Mouse (Mus musculus) embryonic facial prominence, embryonic 13.5 days (tissue): ENCODE measurements around the gene Prpf8. TPM values are rescaled to one million over a fixed set of nuclear protein-coding genes. Genes with fewer than 3 reads are reported as not detected.

ENCODE experiments used
- ATAC-seq: fragments of 200-750 bp; cut with Nextera tagmentation; 2 replicates; pipeline ENCODE4 v1.8.0; 2017; ENCODE audit warnings: low read depth; ENCODE audit not compliant: insufficient number of reproducible peaks, insufficient read depth, low FRiP score, low TSS enrichment
- H3K27ac ChIP-seq: fragments of 300-500 bp; sonication (generic); 2 replicates; pipeline ENCODE4 v1.5.1; 2015; ENCODE audit warnings: moderate library complexity, mild to moderate bottlenecking, inconsistent platforms
- H3K27me3 ChIP-seq: fragments of 300-500 bp; sonication (generic); 2 replicates; pipeline ENCODE4 v1.6.1; 2015; ENCODE audit warnings: mild to moderate bottlenecking, inconsistent platforms
- H3K36me3 ChIP-seq: fragments of 300-500 bp; sonication (generic); 2 replicates; pipeline ENCODE4 v1.6.1; 2015; ENCODE audit warnings: mild to moderate bottlenecking, inconsistent platforms
- H3K4me1 ChIP-seq: fragments of 300-500 bp; sonication (generic); 2 replicates; pipeline ENCODE4 v1.6.1; 2015; ENCODE audit warnings: inconsistent platforms
- H3K4me2 ChIP-seq: fragments of 300-500 bp; sonication (generic); 2 replicates; pipeline ENCODE4 v1.6.1; 2015; ENCODE audit warnings: moderate library complexity, mild to moderate bottlenecking, inconsistent platforms
- H3K4me3 ChIP-seq: fragments of 300-500 bp; sonication (generic); 2 replicates; pipeline ENCODE4 v1.5.1; 2015; ENCODE audit warnings: mild to moderate bottlenecking, inconsistent platforms
- H3K9ac ChIP-seq: fragments of 300-500 bp; sonication (generic); 2 replicates; pipeline ENCODE4 v1.6.1; 2015; ENCODE audit warnings: mild to moderate bottlenecking, inconsistent platforms
- H3K9me3 ChIP-seq: fragments of 300-500 bp; sonication (generic); 2 replicates; pipeline ENCODE4 v1.6.1; 2016; ENCODE audit warnings: inconsistent platforms
- WGBS: fragments of 180-500 bp; shearing (Covaris S2); methylation state at CpG from one replicate; pipeline ENCODE4 v1.1.7; 2015; ENCODE audit warnings: mixed read lengths; 5-methylcytosine and 5-hydroxymethylcytosine counted together
- polyA plus RNA-seq: library from polyadenylated mRNA; unstranded; fragments of >200 nt; fragmentation: Nextera tagmentation; extraction: Ambion mirVana; gene quantifications from 2 replicates; pipeline ENCODE4 v1.2.1, GENCODE M21; 2015

Prpf8 gene
- polyA plus RNA-seq = 62.5 and 63.1 TPM in 2 replicates

- Histone ChIP-seq H3K4me3 (peak within 1 kb of the TSS; percentile 98), H3K27me3 (no peaks in the 10 kb centered on the region), H3K9ac (peak within 1 kb of the TSS; percentile 99), H3K9me3 (no peaks in the 10 kb centered on the region), H3K36me3 (peaks cover 25% of the 10 kb centered on the region), H3K4me2 (peak within 1 kb of the TSS; percentile 94), H3K4me1 (peaks cover 15% of the 10 kb centered on the region), H3K27ac (peak within 1 kb of the TSS; percentile 75)
- ATAC-seq = peak; percentile 98
- WGBS = under 1% methylated on average over 52 of the region's 52 CpGs
These were observed at the start of gene Prpf8 for GRCm38 (mm10) chr11:75486601-75487285. Gene Prpf8 (plus strand): TSS chr11:75486816.

- Histone ChIP-seq H3K4me2 (no peak overlapping the region), H3K4me1 (no peaks in the 10 kb centered on the region), H3K36me3 (peaks cover 24% of the 10 kb centered on the region), H3K9ac (no peak overlapping the region), H3K4me3 (no peak overlapping the region), H3K9me3 (no peaks in the 10 kb centered on the region; the same call in 1 of the 2 replicates), H3K27me3 (no peaks in the 10 kb centered on the region), H3K27ac (no peak overlapping the region)
- 81% methylated on average over 13 of the region's 13 CpGs for WGBS
- ATAC-seq = no peak
These were observed 48.4 kb upstream of the Prpf8 start for GRCm38 (mm10) chr11:75438194-75438593.

- Histone ChIP-seq H3K9ac (no peak overlapping the region), H3K4me1 (no peaks in the 10 kb centered on the region), H3K4me3 (no peak overlapping the region), H3K36me3 (peaks cover 30% of the 10 kb centered on the region), H3K27me3 (no peaks in the 10 kb centered on the region), H3K4me2 (no peak overlapping the region), H3K9me3 (no peaks in the 10 kb centered on the region; the same call in 1 of the 2 replicates), H3K27ac (no peak overlapping the region)
- 92% methylated on average over 3 of the region's 3 CpGs for WGBS
- no peak for ATAC-seq
These were observed 47.8 kb upstream of the Prpf8 start for GRCm38 (mm10) chr11:75438804-75439203.

- no peak within 1 kb of the TSS for H3K9ac ChIP-seq
- ATAC-seq = no peak
- no peaks in the 10 kb centered on the region for H3K4me1 ChIP-seq
- peaks cover 36% of the 10 kb centered on the region for H3K36me3 ChIP-seq
- 88% methylated on average over 6 of the region's 6 CpGs for WGBS
- no peaks in the 10 kb centered on the region for H3K27me3 ChIP-seq
- H3K9me3 ChIP-seq = no peaks in the 10 kb centered on the region
- no peak within 1 kb of the TSS for H3K4me3 ChIP-seq
- no peak within 1 kb of the TSS for H3K27ac ChIP-seq
- H3K4me2 ChIP-seq = no peak within 1 kb of the TSS
These were observed 47.3 kb upstream of the Prpf8 start, which contains the start of gene Serpinf2 for GRCm38 (mm10) chr11:75439363-75439762. Gene Serpinf2 (minus strand): TSS chr11:75439591.

GRCm38 (mm10) chr11:75439951-75440350 is 46.7 kb upstream of the Prpf8 start:
- H3K9ac ChIP-seq = no peak overlapping the region
- no peak overlapping the region for H3K4me2 ChIP-seq
- no peaks in the 10 kb centered on the region for H3K4me1 ChIP-seq
- H3K9me3 ChIP-seq = no peaks in the 10 kb centered on the region
- 91% methylated on average over 3 of the region's 3 CpGs for WGBS
- no peak for ATAC-seq
- H3K27me3 ChIP-seq = no peaks in the 10 kb centered on the region
- H3K4me3 ChIP-seq = no peak overlapping the region
- no peak overlapping the region for H3K27ac ChIP-seq
- H3K36me3 ChIP-seq = peaks cover 41% of the 10 kb centered on the region

GRCm38 (mm10) chr11:75441034-75441433 is 45.6 kb upstream of the Prpf8 start:
- no peak overlapping the region for H3K4me3 ChIP-seq
- H3K4me1 ChIP-seq = no peaks in the 10 kb centered on the region
- H3K9ac ChIP-seq = no peak overlapping the region
- ATAC-seq = no peak
- no peaks in the 10 kb centered on the region for H3K27me3 ChIP-seq
- H3K9me3 ChIP-seq = no peaks in the 10 kb centered on the region
- no peak overlapping the region for H3K27ac ChIP-seq
- H3K4me2 ChIP-seq = no peak overlapping the region
- 81% methylated on average over 7 of the region's 7 CpGs for WGBS
- peaks cover 52% of the 10 kb centered on the region for H3K36me3 ChIP-seq

GRCm38 (mm10) chr11:75441601-75442000 is 45.0 kb upstream of the Prpf8 start:
- WGBS = 87% methylated on average over 16 of the region's 16 CpGs
- no peaks in the 10 kb centered on the region for H3K9me3 ChIP-seq
- H3K4me2 ChIP-seq = no peak overlapping the region
- H3K27ac ChIP-seq = no peak overlapping the region
- H3K4me3 ChIP-seq = no peak overlapping the region
- H3K4me1 ChIP-seq = no peaks in the 10 kb centered on the region
- ATAC-seq = no peak
- H3K9ac ChIP-seq = no peak overlapping the region
- H3K36me3 ChIP-seq = peaks cover 54% of the 10 kb centered on the region
- no peaks in the 10 kb centered on the region for H3K27me3 ChIP-seq

- no peak overlapping the region for H3K4me2 ChIP-seq
- no peak overlapping the region for H3K9ac ChIP-seq
- no peak for ATAC-seq
- peaks cover 74% of the 10 kb centered on the region for H3K36me3 ChIP-seq
- WGBS = 42% methylated on average over 8 of the region's 8 CpGs
- no peaks in the 10 kb centered on the region for H3K9me3 ChIP-seq
- no peak overlapping the region for H3K4me3 ChIP-seq
- H3K27me3 ChIP-seq = no peaks in the 10 kb centered on the region
- H3K4me1 ChIP-seq = no peaks in the 10 kb centered on the region
- no peak overlapping the region for H3K27ac ChIP-seq
These were observed 42.9 kb upstream of the Prpf8 start for GRCm38 (mm10) chr11:75443711-75444110.

- no peak overlapping the region for H3K27ac ChIP-seq
- H3K4me3 ChIP-seq = no peak overlapping the region
- H3K4me2 ChIP-seq = no peak overlapping the region
- H3K9me3 ChIP-seq = no peaks in the 10 kb centered on the region
- no peak overlapping the region for H3K9ac ChIP-seq
- peaks cover 76% of the 10 kb centered on the region for H3K36me3 ChIP-seq
- H3K4me1 ChIP-seq = peaks cover 8% of the 10 kb centered on the region
- 73% methylated on average over 3 of the region's 3 CpGs for WGBS
- ATAC-seq = no peak
- H3K27me3 ChIP-seq = no peaks in the 10 kb centered on the region
These were observed 38.0 kb upstream of the Prpf8 start for GRCm38 (mm10) chr11:75448575-75448974.

GRCm38 (mm10) chr11:75449695-75450094 is 36.9 kb upstream of the Prpf8 start:
- no peaks in the 10 kb centered on the region for H3K27me3 ChIP-seq
- peaks cover 65% of the 10 kb centered on the region for H3K36me3 ChIP-seq
- H3K27ac ChIP-seq = no peak overlapping the region
- H3K9ac ChIP-seq = no peak overlapping the region
- H3K4me1 ChIP-seq = peaks cover 15% of the 10 kb centered on the region
- H3K9me3 ChIP-seq = no peaks in the 10 kb centered on the region
- H3K4me3 ChIP-seq = no peak overlapping the region
- ATAC-seq = no peak
- no peak overlapping the region for H3K4me2 ChIP-seq
- WGBS = 86% methylated on average over 7 of the region's 7 CpGs

GRCm38 (mm10) chr11:75450304-75450908 is 36.2 kb upstream of the Prpf8 start:
- ATAC-seq = no peak
- Histone ChIP-seq H3K4me2 (no peak overlapping the region), H3K27ac (no peak overlapping the region), H3K4me1 (peaks cover 22% of the 10 kb centered on the region), H3K36me3 (peaks cover 58% of the 10 kb centered on the region), H3K4me3 (no peak overlapping the region), H3K27me3 (no peaks in the 10 kb centered on the region), H3K9ac (peak overlapping the region; percentile 52; the same call in 1 of the 2 replicates), H3K9me3 (no peaks in the 10 kb centered on the region)
- 87% methylated on average over 8 of the region's 8 CpGs for WGBS

- H3K4me2 ChIP-seq = no peak overlapping the region
- 89% methylated on average over 15 of the region's 15 CpGs for WGBS
- ATAC-seq = no peak
These were observed 35.7 kb upstream of the Prpf8 start for GRCm38 (mm10) chr11:75450936-75451335.

More at GRCm38 (mm10) chr11:75450936-75451335, 35.7 kb upstream of the Prpf8 start:
- Histone ChIP-seq H3K4me1 (peaks cover 22% of the 10 kb centered on the region), H3K27ac (no peak overlapping the region), H3K27me3 (no peaks in the 10 kb centered on the region), H3K9me3 (no peaks in the 10 kb centered on the region), H3K9ac (peak overlapping the region; percentile 52; the same call in 1 of the 2 replicates), H3K36me3 (peaks cover 53% of the 10 kb centered on the region), H3K4me3 (no peak overlapping the region)
